Mouse (Mus musculus): ENCODE measurements around the gene Shbg. TPM values are rescaled to one million over a fixed set of nuclear protein-coding genes. Genes with fewer than 3 reads are reported as not detected.
"Not testable (repeated sequence)": the region's sequence is repeated elsewhere in the genome, so short reads cannot be mapped to it uniquely, and the experiment has no call there.

The Shbg gene
- total RNA-seq, 2 experiments from 2014 or later: not detected

DNA sequence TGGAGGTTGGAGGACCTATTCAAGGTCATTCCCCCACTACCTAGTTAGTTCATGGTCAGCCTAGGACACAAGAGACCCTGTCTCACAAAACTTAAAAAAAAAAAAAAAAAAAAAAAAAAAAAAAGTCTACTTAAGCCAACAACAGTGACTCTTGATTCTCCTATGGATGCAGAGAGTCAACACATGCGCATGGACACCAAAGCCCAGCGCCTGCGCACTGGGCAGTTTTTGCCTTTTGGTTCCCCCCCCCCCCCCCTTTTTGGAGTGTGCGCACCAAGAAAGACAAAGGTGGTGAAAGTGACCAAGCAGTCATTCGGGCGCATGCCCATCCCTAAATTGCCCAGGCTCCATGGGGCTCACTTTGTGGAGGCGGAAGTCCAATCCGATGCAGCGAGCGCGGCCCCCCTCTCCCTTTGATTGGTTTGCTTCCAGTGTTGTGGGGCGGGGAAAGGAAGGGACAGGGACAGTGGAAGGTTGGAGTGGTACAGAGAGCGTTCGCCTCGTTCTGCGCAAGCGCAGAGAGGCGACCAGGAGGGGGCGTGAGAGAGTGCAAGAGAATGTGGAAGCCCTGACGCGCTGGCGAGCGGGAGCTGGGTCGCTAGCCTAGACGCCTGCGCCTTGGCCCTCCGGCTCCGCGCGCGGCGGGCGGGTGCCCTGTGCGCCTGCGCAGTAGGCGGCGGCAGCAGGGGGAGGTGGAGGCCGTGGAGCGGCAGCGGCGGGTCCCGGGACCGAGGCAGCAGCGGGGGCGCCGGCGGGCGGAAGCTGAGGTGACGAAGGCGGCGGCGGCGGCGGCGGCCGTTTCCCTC, 14.8 kb upstream of the Shbg start, which contains the start of gene Fxr2:
Gene Fxr2 (plus strand): TSS at position 707 of the 806 bp plus-strand sequence.
- peak; percentile 100 for DNase-seq (ENCODE audit: low spot score in 2 of 2)

DNA sequence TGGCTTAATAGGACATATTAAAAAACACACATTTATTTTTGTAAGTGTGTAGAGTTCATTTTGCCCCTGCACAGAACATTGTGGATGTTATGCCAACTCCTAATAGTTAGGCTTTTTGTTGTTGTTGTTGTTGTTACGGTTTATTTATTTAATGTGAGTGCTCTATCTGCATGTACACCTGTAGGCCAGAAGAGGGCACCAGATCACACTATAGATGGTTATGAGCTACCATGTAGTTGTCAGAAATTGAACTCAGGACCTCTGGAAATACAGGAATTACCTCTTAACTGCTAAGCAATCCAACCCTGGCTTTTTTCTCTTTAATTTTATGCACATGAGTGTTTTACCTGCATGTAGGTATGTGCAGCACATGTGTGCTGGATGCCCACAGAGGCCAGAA, 12.1 kb upstream of the Shbg start:
- DNase-seq (ENCODE audit: low spot score in 2 of 2): no peak

DNA sequence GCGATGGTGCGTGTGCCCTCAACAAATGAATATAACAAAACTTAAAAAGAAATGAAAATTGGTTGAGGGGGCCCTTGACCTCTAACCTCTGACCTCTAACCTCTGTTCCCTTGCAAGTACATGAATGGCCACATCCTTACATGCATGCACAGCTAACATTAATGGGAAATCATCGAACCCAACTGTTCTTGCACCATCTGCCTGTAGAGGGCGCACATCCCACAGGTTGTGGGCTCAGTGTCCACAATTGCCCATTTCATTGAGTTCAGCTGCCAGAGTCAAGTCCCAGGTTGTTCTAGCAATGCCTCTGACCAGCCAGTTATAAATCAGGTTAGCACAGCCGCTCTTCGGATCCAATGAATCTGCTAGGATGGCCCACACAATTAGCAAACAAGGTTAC, 10.6 kb upstream of the Shbg start:
- DNase-seq (ENCODE audit: low spot score in 2 of 2): peak; percentile 53 to 72

DNA sequence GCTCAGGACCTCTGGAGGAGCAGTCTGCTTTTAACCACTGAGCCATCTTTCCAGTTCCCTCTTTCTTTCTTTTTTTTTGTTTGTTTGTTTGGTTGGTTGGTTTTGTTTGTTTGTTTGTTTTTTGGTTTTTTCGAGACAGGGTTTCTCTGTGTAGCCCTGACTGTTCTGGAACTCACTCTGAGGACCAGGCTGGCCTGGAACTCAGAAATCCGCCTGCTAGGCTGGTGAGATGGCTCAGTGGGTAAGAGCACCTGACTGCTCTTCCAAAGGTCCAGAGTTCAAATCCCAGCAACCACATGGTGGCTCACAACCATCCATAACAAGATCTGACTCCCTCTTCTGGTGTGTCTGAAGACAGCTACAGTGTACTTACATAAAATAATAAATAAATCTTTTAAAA, 6.6 kb upstream of the Shbg start:
- DNase-seq (ENCODE audit: low spot score in 2 of 2): not testable (repeated sequence)

DNA sequence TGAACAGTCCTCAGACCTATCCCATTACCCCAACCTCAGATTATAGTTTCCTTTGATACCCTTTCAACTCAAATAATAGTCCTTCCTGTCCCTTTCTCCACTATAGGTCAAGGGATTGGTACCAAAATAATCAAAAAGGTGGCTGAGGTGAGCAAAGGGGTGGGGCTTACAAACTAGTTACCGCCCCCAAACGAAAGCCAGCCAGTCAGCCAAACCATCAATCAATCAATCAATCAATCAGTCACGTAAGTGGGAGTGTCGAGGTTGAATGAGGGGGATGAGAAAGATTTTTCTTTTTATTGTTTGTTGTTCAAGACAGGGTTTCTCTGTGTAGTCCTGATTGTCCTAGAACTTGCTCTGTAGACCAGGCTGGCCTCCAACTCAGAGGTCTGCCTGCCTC, 5.3 kb upstream of the Shbg start:
- no peak for DNase-seq (ENCODE audit: low spot score in 2 of 2)

DNA sequence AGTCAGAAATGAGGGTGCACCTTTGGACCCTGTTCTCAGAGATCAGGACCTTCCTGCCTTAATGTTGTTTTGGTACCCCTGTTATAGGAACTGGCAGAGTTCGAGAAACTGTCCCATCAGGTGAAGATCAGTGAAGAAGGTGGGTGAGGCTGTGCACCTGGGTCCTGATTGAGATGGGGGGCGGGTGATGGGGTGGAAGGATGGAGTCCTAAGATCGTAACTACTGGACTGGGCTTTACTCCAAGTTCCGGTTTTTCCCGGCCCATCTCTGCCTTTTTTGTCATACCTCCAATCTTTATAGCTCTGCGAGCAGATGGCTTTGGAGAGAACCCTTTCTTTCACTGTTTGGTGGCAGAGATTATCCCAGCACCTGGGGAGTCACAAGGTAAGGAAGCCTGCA, 4.7 kb upstream of the Shbg start:
- no peak for DNase-seq (ENCODE audit: low spot score in 2 of 2)

DNA sequence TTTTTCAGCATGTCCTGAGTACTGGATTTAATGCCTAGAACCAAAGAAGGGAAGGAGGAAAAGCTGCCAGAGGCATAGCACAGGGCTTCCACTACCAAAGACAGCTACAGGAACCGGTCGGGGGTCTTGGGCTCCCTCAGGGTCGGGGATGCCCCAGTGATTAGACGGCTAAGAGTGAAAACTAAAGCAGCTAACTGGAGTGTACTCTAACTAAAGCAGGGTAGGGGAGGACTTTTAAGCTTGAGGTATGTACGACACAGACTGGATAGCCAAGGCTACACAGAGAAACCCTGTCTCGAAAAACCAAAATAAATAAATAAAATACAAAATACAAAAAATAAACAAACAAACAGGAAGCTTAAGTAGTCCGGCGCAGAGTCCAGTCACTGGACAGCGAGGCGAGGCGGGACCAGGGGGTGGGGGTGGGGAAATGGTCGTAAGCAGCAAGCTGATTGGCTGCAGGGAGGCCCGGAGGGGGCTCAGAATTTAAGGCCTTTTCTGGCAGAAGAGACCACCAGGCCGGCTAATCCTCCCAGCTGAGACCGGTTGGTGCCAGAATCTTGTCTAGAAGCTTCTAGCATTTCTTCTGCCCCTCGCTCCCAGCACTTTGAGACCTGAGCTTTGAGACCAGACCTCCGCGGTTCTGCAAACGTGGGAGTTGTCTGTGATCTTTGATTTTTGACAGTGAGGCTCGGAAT, 4.0 kb upstream of the Shbg start, which contains the start of gene Sat2:
Gene Sat2 (plus strand): TSS at position 454 of the 698 bp plus-strand sequence.
- DNase-seq (ENCODE audit: low spot score in 2 of 2): peak; percentile 61 to 69

DNA sequence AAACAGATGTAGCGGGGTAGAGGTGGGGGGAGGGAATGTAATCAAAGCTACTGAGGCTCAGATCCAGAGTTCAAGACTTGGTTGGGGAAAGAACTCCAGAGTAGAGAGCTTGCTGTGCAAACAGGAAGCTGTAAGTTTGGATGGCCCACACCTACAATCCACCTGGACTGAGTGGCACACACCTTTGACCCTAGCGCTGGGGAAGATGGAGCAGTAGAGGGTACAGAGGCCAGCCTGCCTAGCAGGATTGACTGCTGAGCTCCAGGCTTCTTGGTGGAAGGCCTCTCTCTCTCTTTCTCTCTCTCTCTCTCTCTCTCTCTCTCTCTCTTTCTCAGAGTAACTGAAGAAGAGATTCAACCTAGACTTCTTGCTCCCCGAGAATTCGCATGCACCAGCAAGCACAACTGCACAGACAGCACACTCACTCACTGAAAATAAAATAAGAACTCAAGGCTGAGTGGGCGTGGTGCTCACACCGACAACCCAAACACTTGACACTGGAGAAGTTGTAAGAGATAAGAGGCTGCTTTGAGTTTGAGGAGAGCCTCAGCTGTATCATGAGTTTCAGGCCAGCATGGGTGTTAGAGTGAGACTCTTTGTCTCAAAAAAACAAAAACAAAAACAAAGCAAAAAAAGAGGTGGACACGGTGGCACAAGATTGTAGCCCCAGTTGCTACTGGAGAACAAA, 2.8 kb upstream of the Shbg start:
- no peak for DNase-seq (ENCODE audit: low spot score in 2 of 2)

DNA sequence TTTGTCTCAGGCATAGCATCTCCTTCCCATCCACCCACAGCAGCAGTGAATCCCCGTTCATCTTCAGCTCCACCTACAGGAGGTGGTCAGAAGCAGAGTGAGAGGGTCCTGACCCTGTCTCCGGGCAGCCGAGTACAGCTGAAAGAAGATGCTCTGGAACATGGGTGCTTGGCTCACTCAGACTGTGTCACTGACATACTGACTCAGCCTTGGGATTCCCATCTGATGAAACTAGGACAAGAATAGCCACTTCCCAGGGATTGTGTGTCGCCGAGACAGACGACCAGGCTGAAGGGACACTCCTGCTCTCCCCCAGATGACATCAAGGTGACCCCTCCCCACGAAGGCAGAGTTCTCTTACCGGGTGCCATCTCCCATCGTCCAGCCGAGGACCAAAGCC, 924 bp downstream of the Shbg start:
- no peak for DNase-seq (ENCODE audit: low spot score in 2 of 2)

DNA sequence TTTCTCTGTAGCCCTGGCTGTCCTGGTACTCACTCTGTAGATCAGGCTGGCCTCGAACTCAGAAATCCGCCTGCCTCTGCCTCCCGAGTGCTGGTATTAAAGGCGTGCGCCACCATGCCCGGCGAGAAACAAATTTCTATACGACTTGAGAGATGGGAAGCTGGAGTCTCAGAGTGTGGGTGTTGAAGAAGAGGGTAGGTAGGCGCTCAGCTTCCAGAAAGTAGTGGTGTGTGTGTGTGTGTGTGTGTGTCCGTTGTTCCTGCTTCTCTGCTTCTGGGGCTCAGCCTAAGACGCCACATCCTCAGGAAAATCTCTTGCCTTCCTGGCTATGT, 3.5 kb downstream of the Shbg start:
- DNase-seq (ENCODE audit: low spot score in 2 of 2): not testable (repeated sequence)

DNA sequence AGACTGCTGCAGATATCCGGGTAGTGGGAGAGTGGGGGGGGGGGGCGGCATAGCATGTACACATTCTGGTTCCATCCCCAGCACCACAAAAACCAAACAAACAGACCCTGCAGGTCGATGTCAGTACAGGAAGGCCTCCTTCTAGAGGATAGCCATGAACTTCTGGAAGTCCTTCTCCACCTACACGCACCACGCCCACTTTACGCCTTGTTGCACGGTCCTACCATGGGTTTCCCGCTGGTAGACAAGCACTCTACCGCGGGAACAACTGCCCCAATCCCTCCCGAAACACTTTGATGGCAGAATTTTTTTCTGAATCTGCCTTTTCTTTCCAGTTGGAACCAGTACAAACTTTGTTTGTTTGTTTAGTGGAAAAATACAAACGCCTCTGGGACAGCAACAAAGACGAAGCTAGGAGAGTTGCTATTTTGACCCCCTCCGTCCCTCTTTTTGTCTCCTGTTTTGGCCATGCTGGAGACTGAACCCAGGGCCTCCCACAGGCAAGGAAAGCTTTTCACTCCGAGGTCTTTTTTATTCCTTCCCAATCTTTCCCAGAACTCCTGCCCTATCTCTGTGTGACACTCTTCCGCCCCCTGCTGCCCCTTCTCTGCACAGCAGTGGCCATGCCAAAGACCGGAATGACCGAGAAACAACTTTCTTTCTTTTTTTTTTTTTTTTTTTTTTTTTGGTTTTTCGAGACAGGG, 4.0 kb downstream of the Shbg start:
- DNase-seq (ENCODE audit: low spot score in 2 of 2): peak; percentile 78 to 86

DNA sequence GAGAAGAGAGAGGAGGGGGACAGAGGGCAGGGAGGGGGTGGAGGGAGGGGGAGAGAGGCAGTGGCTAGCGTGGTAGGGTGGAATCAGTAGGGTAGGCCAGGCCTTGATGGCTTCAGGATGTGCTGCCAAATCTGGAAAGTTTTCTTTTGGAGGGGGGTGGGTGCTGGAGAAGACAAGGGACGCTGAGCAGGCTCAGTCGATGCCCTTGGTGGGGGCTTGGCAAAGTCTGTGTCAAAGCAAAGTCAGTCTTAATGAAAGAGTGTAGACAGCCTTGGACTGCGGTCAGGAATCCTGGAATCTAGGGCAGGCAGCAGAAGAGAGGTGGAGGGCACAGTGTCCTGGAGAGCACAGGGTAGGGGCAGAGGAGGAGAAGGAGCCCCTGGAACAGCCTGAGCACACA, 6.8 kb downstream of the Shbg start:
- peak in 1 of 2 experiments; percentile 60 for DNase-seq (ENCODE audit: low spot score in 2 of 2)

DNA sequence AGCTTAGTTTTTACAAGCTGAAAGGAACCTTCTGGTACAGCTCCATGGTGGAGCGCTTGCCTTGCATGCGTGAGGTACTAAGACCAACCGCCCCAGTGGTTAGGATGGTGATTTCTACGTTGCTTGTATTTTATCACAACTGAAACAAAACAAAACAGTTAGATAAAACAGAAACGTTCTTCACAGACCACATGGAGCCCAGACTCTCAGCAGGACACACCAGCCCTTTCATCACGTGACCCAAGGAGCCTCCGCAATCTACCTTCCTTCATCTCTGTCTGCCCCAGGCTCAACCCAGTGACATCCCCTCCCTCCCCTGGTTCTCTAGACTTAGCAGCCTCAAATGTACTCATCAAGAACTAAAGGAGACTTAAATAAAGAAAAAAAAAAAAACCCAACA, 8.3 kb downstream of the Shbg start:
- no peak for DNase-seq (ENCODE audit: low spot score in 2 of 2)

DNA sequence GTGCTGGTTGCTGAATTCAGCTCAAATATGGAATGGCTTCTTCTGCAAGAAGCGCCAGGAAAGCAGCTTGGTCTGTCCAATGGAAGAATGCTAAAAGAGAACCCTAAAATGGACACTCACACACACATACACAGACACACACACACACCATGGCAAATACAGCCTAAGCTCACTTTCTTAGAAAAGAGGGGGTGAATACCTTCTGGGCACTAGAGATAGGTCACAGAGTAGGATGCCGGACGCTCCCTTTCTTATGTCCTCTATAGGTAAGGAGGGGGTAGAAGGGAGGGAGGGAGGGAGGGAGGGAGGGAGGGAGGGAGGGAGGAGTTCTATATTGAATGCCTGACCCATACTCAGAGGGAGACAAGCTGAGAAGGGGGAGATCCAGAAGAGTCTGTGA, 9.2 kb downstream of the Shbg start:
- no peak for DNase-seq (ENCODE audit: low spot score in 2 of 2)

DNA sequence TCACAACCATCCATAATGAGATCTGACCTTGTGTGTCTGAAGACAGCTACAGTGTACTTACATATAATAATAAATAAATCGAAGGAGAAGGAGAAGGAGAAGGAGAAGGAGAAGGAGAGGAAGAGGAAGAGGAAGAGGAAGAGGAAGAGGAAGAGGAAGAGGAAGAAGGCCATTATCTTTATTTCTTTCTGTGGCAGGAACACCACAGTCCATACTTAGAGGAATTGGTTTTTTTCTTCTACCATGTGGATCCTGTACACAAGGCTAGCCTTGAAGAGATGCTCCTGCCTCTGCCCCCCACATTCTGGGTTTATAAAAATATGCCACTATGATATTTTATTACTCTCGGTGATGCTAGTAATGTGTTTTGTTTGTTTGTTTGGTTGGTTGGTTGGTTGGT, 10.9 kb downstream of the Shbg start:
- DNase-seq (ENCODE audit: low spot score in 2 of 2): no peak

DNA sequence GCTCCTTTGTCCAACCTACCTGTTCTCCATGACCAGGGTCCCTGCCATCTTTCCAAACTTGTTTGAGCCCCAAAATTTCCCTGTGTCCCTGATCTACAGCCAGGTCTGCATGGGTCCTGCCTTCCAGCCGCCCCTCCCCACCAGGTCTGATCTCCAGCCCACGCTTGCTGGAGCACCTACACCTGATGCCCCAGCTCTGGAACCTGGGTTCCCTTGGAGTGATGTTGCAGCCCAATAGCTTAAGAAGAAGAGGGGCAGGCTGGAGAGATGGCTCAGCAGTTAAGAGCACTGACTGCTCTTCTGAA, 11.3 kb downstream of the Shbg start:
- no peak for DNase-seq (ENCODE audit: low spot score in 2 of 2)

DNA sequence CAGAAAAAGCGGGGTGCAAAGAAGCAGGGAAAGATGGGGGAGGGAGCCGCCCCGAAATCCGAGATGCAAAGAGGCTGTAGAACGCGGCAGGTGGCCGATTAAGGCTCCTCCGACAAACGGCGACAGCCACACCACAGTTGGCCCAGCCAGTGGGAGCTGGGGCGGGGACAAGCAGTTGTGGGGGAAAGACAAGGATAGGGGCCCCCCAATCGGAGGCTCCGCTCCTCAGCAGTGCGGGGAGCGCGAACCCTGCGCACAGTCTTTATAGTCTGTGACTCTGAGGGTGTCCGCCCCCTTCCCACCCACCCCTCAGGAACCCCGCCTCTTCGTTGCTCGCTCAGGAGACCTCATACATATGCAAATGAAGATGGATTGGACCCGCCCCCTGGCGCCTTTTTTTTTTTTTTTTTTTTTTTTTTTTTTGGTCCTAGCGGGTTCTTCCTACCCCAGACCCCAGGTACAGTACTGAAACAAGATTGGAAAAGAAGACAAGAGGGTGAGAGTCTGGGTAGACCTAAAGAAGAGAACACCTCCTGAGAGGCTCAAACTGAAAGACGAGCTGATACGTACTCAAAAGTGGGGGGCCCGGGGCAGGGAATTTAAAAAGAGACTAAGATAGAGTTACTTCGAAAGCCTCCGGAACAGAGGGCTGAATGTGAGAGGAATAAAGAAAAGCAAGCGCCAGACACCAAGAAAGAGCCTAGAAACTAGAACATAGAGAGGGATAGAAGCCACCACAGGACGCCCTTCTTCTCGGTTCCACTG, 11.8 kb downstream of the Shbg start, which contains the start of gene Atp1b2:
Gene Atp1b2 (minus strand): TSS at position 217 of the 765 bp plus-strand sequence.
- peak; percentile 85 to 92 for DNase-seq (ENCODE audit: low spot score in 2 of 2)

DNA sequence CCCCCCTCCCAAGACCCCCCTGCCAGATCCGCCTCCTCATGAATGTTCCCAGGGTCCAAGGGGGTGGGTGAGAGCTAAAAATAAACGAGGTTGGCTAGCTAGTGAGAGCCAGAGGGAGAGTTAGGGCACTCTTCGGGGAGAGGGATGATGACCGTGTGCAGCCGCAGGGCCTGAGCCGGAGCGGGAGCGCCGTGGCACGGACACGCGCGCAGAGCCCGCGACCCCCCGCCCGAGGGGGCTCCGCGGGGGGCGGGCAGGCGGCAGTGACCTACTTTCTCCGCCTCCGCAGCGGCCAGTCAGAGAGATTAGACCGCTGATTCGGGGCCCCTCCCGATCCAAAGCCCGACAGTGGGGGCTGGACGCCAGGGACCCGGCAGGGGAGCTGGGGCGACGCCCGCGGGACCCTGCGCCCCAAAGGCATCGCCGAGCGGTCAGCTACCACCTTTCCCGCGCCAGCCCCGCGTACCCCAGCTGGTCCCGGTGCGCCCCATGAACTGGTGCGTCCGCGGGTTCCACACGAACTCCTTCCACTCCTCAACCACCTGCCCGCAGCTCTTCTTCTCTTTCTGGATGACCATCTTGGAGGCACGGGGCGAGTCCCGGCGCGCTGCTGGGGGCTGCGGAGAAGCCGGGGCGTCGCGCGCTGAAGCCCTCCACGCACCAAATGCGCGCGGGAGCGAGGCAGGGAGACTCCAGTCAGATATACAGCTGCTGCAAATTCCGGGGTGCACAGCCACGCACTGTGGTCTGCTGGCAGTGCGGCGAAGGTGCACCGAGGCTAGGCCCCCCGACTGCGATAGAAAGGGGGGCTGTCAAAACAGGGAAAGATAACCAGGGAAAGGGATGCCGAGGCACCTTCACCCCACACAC, 12.7 kb downstream of the Shbg start:
- peak; percentile 33 to 47 for DNase-seq (ENCODE audit: low spot score in 2 of 2)

DNA sequence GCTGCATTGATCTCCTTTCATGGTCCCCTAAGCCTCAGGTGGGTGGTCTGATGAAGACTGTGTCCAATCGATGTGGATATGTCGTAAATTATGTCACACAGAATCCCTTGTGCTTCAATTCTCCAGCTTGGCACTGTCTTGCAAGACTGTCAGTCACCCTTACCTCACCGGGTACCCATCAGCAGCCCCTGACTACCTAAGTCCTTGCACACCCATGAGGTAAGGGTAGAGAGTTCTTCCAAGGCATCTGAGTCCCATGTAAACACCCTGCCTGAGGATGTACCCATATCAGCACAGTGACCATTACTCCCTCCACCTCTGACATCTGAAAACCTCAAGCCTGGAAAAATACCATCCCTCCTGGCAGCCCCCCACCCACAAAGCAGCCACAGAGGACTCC, 13.4 kb downstream of the Shbg start:
- no peak for DNase-seq (ENCODE audit: low spot score in 2 of 2)

DNA sequence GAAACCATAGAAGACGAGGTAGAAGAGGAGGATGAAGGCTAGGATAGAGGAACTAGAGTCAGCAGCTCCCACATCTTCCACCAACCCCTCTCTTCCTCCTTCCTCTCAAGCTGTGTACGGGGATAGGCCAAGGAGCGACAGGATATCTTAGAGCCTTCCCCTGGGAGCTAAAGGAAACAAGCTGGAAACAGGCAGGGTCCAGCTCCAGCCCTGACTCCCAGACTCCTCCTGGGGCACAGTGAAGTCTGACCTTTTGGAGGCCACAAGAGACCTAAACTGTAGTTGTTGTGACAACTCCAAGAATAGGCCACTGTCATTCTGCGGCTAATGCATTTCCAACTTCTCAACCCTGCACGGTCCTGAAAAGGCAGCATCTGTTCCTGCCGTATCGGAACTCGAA, 14.2 kb downstream of the Shbg start:
- DNase-seq (ENCODE audit: low spot score in 2 of 2): no peak
